ENCODE assay signal across 18 mouse cellular contexts in the genomic region with DNA sequence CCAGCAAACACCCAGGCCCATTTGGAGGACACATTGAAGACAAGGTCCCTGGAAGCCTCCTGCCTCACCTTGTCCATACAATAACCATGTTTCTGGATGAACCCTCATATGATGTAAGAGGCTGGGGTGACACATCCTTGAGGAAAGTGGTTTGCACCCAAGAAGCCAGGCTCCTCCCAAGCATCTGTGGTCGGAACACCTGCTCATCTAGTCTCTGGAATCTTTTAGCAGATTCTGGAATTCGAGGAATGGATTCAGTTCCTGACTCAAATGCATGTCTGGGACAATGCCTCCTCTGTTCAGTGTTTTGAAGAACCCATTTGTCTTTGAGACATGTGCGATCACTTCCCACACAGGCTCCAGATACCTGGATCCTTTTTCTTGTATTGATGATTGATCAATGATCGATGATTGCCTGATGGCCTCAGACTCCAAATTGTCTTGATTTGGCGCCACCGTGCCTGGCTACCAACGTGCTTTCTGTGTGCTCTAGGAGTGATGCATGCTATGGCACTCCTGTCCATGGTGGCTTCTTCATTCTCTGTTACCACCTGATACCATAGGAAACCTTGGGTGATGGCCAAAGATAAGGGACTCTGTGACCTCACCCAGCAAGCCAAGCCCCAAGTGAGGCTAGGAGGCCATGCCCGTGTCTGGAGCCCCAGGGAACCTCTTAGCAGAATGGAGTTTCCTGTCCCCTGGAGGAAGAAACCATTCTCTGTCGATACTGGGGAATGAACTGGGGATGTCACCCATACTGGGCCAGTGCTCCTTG.
"Had no signal": no experiment of that assay in that cellular context is flagged by ENCODE, and none has a peak within 500 bp of the region (broad histone marks: within the 10 kb centered on the region; RNA-seq: fewer than 3 reads in every experiment).

No protein-coding gene starts in this region.

- H3K36me3 ChIP-seq: limb, embryonic 15.5 days; midbrain, embryonic 12.5 days; neural tube, embryonic 13.5 days had no signal

- DNase-seq: kidney, adult 11 months; kidney, adult 9 months; kidney, postnatal 36 days; layer of hippocampus, adult 9-11 months; lung, embryonic 14.5 days; lung, postnatal 10 days; lung, postnatal 4 days; retina, postnatal 1 day; right cerebral cortex, postnatal 4 days; spleen, adult 18-20 months; thymus, adult 18-20 months; thymus, postnatal 14 days had no signal

- H3K27ac ChIP-seq: kidney, postnatal 0 days; limb, embryonic 15.5 days; midbrain, embryonic 12.5 days; neural tube, embryonic 13.5 days had no signal

- H3K27me3 ChIP-seq: limb, embryonic 15.5 days; midbrain, embryonic 12.5 days had no signal

- H3K4me3 ChIP-seq: limb, embryonic 15.5 days; megakaryocyte, embryonic 14.5 days; midbrain, embryonic 12.5 days; neural tube, embryonic 13.5 days had no signal

- H3K9me3 ChIP-seq: limb, embryonic 15.5 days; megakaryocyte, embryonic 14.5 days; midbrain, embryonic 12.5 days; neural tube, embryonic 13.5 days had no signal

- H3K9ac ChIP-seq: limb, embryonic 15.5 days; lung, embryonic 14.5 days; midbrain, embryonic 12.5 days; neural tube, embryonic 13.5 days had no signal

- ATAC-seq: midbrain, embryonic 16.5 days had no signal

- H3K4me2 ChIP-seq: limb, embryonic 15.5 days; lung, embryonic 14.5 days; midbrain, embryonic 12.5 days; neural tube, embryonic 13.5 days had no signal
